Mouse (Mus musculus): ENCODE data around the gene Esyt1. TPM values are rescaled to one million over a fixed set of nuclear protein-coding genes. Genes with fewer than 3 reads are reported as not detected.

The Esyt1 gene
- polyA plus RNA-seq, 1 experiment = 36.1 TPM

- no peak for TF ChIP-seq CTCF (IDR thresholded peaks at IDR 0.05; ENCODE audit: control insufficient read depth, insufficient read depth, low read length)
- TF ChIP-seq POLR2A (IDR thresholded peaks at IDR 0.05; ENCODE audit: borderline replicate concordance, control insufficient read depth, low read depth, low read length) = peak; percentile 51; the same call in 1 of the 2 replicates
- H3K27ac ChIP-seq (ENCODE audit: control insufficient read depth, insufficient read depth, low read depth, low read length, poor library complexity) = peak overlapping the region; percentile 93
- no peaks in the 10 kb centered on the region; the same call in 1 of the 2 replicates for H3K4me1 ChIP-seq (ENCODE audit: control insufficient read depth, insufficient read depth, low read length)
- H3K4me3 ChIP-seq (replicated peaks; ENCODE audit: control insufficient read depth, low read depth, low read length) = peak overlapping the region; percentile 89
- WGBS = under 1% methylated on average over 58 of the region's 58 CpGs
Observed at GRCm38 (mm10) chr10:128524732-128525662, 674 bp downstream of the Esyt1 start.

DNA sequence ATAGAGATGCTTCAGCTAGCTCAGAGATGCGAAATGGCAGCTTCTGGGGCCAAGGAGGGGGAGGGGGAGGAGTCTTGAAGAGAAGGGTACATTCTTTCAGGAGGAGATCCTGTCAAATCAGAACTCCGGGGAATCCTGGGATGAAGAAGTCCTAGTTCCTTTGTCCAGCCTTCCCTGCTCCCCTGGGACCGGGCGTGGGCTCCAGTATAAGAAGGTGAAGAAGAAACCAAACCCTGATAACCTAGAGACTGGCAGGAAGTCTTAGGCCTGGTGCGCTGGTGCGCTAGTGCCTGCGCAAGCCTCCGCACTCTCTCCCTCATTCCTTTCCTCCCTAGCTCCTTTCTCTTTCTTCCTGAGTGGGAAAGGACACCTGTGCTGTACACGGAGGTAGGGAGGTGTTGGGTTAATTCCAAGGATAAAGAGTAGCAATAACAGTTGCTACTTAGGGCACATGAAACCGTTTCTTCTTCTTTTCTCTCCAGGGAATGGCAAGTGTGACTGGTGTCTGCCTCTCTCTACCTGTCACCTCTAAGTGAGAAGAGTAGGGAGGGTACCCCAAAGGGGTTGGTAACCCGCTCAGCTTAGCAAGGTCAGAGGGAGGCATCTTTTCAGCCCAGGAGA, 1.4 kb downstream of the Esyt1 start:
- 20% methylated on average over 11 of the region's 11 CpGs for whole genome bisulfite sequencing
- TF ChIP-seq POLR2A (IDR thresholded peaks at IDR 0.05; ENCODE audit: borderline replicate concordance, control insufficient read depth, low read depth, low read length) (peak; percentile 44; the same call in 1 of the 2 replicates), CTCF (IDR thresholded peaks at IDR 0.05; ENCODE audit: control insufficient read depth, insufficient read depth, low read length) (no peak)
- H3K4me3 ChIP-seq (replicated peaks; ENCODE audit: control insufficient read depth, low read depth, low read length) = peak overlapping the region; percentile 89
- H3K27ac ChIP-seq (ENCODE audit: control insufficient read depth, insufficient read depth, low read depth, low read length, poor library complexity) = peak overlapping the region; percentile 93
- H3K4me1 ChIP-seq (ENCODE audit: control insufficient read depth, insufficient read depth, low read length) = no peaks in the 10 kb centered on the region; the same call in 1 of the 2 replicates

DNA sequence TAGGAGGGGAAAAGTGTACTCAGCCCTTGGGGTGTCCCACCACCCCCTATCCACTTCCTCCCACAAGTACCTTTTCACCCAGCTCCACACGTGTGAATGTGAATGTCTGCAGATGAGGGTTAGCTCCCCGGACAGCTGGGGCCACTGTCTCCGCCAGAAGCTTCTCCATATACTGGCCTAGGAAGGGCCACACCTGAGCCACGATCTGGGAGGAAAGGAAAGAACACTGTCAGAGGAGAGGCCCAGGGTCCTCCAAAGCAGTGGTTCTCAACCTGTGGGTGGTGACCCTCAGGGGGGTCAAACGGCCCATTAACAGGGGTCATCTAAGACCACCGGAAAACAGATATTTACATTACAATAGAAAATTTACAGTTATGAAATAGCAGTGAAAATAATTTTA, 3.3 kb downstream of the Esyt1 start:
- WGBS = 80% methylated on average over 6 of the region's 6 CpGs
- H3K4me1 ChIP-seq (ENCODE audit: control insufficient read depth, insufficient read depth, low read length) = no peaks in the 10 kb centered on the region; the same call in 1 of the 2 replicates
- no peak overlapping the region for H3K27ac ChIP-seq (ENCODE audit: control insufficient read depth, insufficient read depth, low read depth, low read length, poor library complexity)
- H3K4me3 ChIP-seq (replicated peaks; ENCODE audit: control insufficient read depth, low read depth, low read length) = no peak overlapping the region
- TF ChIP-seq POLR2A (IDR thresholded peaks at IDR 0.05; ENCODE audit: borderline replicate concordance, control insufficient read depth, low read depth, low read length) (no peak), CTCF (IDR thresholded peaks at IDR 0.05; ENCODE audit: control insufficient read depth, insufficient read depth, low read length) (no peak)

DNA sequence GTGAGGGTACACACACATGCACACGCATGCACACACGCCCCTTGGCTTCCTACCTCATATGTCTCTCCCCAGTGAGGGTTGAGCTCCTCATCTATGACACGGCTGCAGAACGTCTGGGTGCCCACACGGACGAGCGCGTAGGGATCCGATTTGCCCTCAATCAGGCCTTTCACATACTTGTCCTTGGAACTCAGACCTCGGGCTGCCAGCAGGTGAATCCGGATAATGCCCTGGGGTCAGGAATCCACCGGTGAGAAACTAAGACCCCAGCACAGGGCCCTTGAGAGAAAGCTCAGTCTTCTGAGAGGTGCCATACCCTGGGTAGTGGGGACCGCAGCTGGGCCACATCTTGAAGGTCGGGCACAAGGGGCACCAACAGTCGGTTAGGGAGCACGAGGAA, 5.1 kb downstream of the Esyt1 start:
- Histone ChIP-seq H3K4me3 (replicated peaks; ENCODE audit: control insufficient read depth, low read depth, low read length) (no peak overlapping the region), H3K27ac (ENCODE audit: control insufficient read depth, insufficient read depth, low read depth, low read length, poor library complexity) (no peak overlapping the region), H3K4me1 (ENCODE audit: control insufficient read depth, insufficient read depth, low read length) (no peaks in the 10 kb centered on the region; the same call in 1 of the 2 replicates)
- 92% methylated on average over 16 of the region's 16 CpGs for WGBS
- no peak for TF ChIP-seq POLR2A (IDR thresholded peaks at IDR 0.05; ENCODE audit: borderline replicate concordance, control insufficient read depth, low read depth, low read length)
- TF ChIP-seq CTCF (IDR thresholded peaks at IDR 0.05; ENCODE audit: control insufficient read depth, insufficient read depth, low read length) = no peak

DNA sequence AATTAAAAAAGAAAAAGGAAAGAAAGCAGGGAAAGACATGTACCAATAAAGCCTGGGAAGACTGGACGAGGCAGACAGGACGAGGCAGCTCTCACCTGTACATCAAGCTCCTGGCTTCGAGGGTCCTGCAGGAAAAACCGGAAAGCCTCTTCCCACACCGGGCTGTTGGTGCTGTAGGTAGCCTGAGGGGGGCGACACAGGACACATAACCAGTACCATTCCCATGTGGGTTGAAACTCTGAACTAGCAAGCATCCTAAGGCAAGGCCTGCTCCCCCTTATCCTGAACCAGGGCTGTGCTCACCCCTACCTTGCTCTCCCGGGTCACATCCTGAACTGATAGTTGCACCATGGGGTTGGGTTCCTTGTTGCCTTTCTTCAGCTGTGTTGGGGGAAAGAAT, 6.8 kb downstream of the Esyt1 start:
- Histone ChIP-seq H3K4me3 (replicated peaks; ENCODE audit: control insufficient read depth, low read depth, low read length) (no peak overlapping the region), H3K27ac (ENCODE audit: control insufficient read depth, insufficient read depth, low read depth, low read length, poor library complexity) (no peak overlapping the region), H3K4me1 (ENCODE audit: control insufficient read depth, insufficient read depth, low read length) (no peaks in the 10 kb centered on the region)
- TF ChIP-seq POLR2A (IDR thresholded peaks at IDR 0.05; ENCODE audit: borderline replicate concordance, control insufficient read depth, low read depth, low read length) = no peak
- TF ChIP-seq CTCF (IDR thresholded peaks at IDR 0.05; ENCODE audit: control insufficient read depth, insufficient read depth, low read length) = peak; percentile 68
- WGBS = 78% methylated on average over 7 of the region's 7 CpGs

- no peaks in the 10 kb centered on the region for H3K4me1 ChIP-seq (ENCODE audit: control insufficient read depth, insufficient read depth, low read length)
- no peak for TF ChIP-seq CTCF (IDR thresholded peaks at IDR 0.05; ENCODE audit: control insufficient read depth, insufficient read depth, low read length)
- TF ChIP-seq POLR2A (IDR thresholded peaks at IDR 0.05; ENCODE audit: borderline replicate concordance, control insufficient read depth, low read depth, low read length) = no peak
- 29% methylated on average over 6 of the region's 6 CpGs for WGBS
- no peak overlapping the region for H3K27ac ChIP-seq (ENCODE audit: control insufficient read depth, insufficient read depth, low read depth, low read length, poor library complexity)
- H3K4me3 ChIP-seq (replicated peaks; ENCODE audit: control insufficient read depth, low read depth, low read length) = no peak overlapping the region
Observed at GRCm38 (mm10) chr10:128516677-128517076, 9.0 kb downstream of the Esyt1 start.

GRCm38 (mm10) chr10:128516029-128516428, 9.6 kb downstream of the Esyt1 start:
- Histone ChIP-seq H3K4me3 (replicated peaks; ENCODE audit: control insufficient read depth, low read depth, low read length) (no peak overlapping the region), H3K27ac (ENCODE audit: control insufficient read depth, insufficient read depth, low read depth, low read length, poor library complexity) (no peak overlapping the region), H3K4me1 (ENCODE audit: control insufficient read depth, insufficient read depth, low read length) (no peaks in the 10 kb centered on the region)
- no peak; the same call in 1 of the 2 replicates for TF ChIP-seq POLR2A (IDR thresholded peaks at IDR 0.05; ENCODE audit: borderline replicate concordance, control insufficient read depth, low read depth, low read length)
- WGBS = 93% methylated on average over 20 of the region's 20 CpGs

- H3K4me1 ChIP-seq (ENCODE audit: control insufficient read depth, insufficient read depth, low read length) = no peaks in the 10 kb centered on the region
- no peak overlapping the region for H3K27ac ChIP-seq (ENCODE audit: control insufficient read depth, insufficient read depth, low read depth, low read length, poor library complexity)
- WGBS = 75% methylated on average over 4 of the region's 4 CpGs
- no peak for TF ChIP-seq POLR2A (IDR thresholded peaks at IDR 0.05; ENCODE audit: borderline replicate concordance, control insufficient read depth, low read depth, low read length)
- no peak for TF ChIP-seq CTCF (IDR thresholded peaks at IDR 0.05; ENCODE audit: control insufficient read depth, insufficient read depth, low read length)
- no peak overlapping the region for H3K4me3 ChIP-seq (replicated peaks; ENCODE audit: control insufficient read depth, low read depth, low read length)
Observed at GRCm38 (mm10) chr10:128515044-128515443, 10.6 kb downstream of the Esyt1 start.

Measured in bone marrow, adult 2 months (tissue).